In the genomic region with DNA sequence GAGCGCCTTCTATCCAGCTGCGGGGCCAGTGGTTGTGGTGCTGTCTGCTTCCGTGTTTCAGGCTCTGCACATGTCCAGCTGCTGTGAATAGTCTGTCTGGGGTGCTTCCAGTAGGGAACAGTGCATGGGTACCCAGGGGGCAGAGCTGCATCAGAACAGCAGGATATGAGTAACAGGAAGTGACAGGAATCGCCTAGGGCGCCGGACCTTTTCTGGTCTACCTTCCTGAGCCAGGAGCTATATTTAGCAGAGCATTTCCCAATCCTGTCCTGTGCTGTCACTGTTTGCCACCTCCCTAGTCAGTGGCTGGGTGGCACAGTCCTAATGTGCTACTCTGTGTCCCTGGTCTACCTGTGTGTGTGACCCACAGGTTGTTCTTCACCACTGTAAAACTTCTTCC, we compare ENCODE assay signal across 9 mouse cellular contexts. TPM values are rescaled to one million over a fixed set of nuclear protein-coding genes. Genes with fewer than 3 reads are reported as not detected.
DNase-seq lines count a peak whose midpoint lies in the region; ATAC-seq lines count a peak whose summit lies in the region.
"Had no signal": no experiment of that assay in that cellular context is flagged by ENCODE, and none has a peak within 500 bp of the region (broad histone marks: within the 10 kb centered on the region; RNA-seq: fewer than 3 reads in every experiment).

No protein-coding gene starts in this region.

- ATAC-seq in midbrain, embryonic 13.5 days, result no peak

- no peaks in the 10 kb centered on the region for H3K9me3 ChIP-seq in midbrain, embryonic 13.5 days

- WGBS in macrophage (ENCODE audit: missing documents), result 14% methylated on average over 6 of the region's 6 CpGs
- 95% methylated on average over 6 of the region's 6 CpGs for WGBS in midbrain, embryonic 13.5 days

- no peak overlapping the region for H3K4me3 ChIP-seq in macrophage (ENCODE audit: inconsistent target)
- H3K4me3 ChIP-seq in midbrain, embryonic 13.5 days (replicated peaks), result no peak overlapping the region

- H3K4me2 ChIP-seq in midbrain, embryonic 13.5 days (replicated peaks), result no peak overlapping the region

- no peaks in the 10 kb centered on the region for H3K27me3 ChIP-seq in midbrain, embryonic 13.5 days
- H3K27me3 ChIP-seq: CH12.LX had no signal

- H3K4me1 ChIP-seq in midbrain, embryonic 13.5 days (replicated peaks), result no peaks in the 10 kb centered on the region

- peaks cover 15% of the 10 kb centered on the region; the same call in 1 of the 2 replicates for H3K36me3 ChIP-seq in macrophage (ENCODE audit: inconsistent target)
- H3K36me3 ChIP-seq in midbrain, embryonic 13.5 days, result no peaks in the 10 kb centered on the region

- DNase-seq in embryo, embryonic 11 days, result peak; percentile 5
- DNase-seq in embryo, embryonic 10.5 days (ENCODE audit: low spot score), result no peak
- DNase-seq in gastrocnemius, postnatal 25 days, result peak; percentile 69
- DNase-seq in kidney, adult 18-20 months, result peak; percentile 47
- DNase-seq in left cerebral cortex, adult 18-20 months (ENCODE audit: low spot score in 2 of 2), result no peak
- DNase-seq in frontal cortex, postnatal 36 days (ENCODE audit: low spot score in 2 of 2), result no peak

- no peak overlapping the region for H3K9ac ChIP-seq in midbrain, embryonic 13.5 days (replicated peaks)

- peak overlapping the region; percentile 47 for H3K27ac ChIP-seq in macrophage
- no peak overlapping the region for H3K27ac ChIP-seq in midbrain, embryonic 13.5 days

- H3K79me2 ChIP-seq in macrophage (ENCODE audit: inconsistent target), result peaks cover 88% of the 10 kb centered on the region

RNA-seq across cellular contexts. Expression of gene Dgkd, which starts 47.9 kb away (rescaled TPM):
- 10 to 100 TPM; 28.5 to 34.6 TPM for total RNA-seq in gastrocnemius, postnatal 25 days (2021)
- 100 to 1,000 TPM in 20 of 26 experiments, 10 to 100 TPM in 6; 34.5 to 425 (median 135) TPM for total RNA-seq in macrophage (2018; cell fraction: chromatin; rRNA removed)
- 10 to 100 TPM; 22.3 to 84.2 (median 40.3) TPM for total RNA-seq in macrophage (2018; cell fraction: cytosol; rRNA removed)
- total RNA-seq in macrophage (2018; cell fraction: nucleus; rRNA removed), result 100 to 1,000 TPM in 9 of 26 experiments, 10 to 100 TPM in 17; 36.1 to 233 (median 76.6) TPM
- polyA plus RNA-seq in macrophage (2018), result 33.2 to 62.9 TPM (median 58.3 TPM) in 3 replicates
- total RNA-seq in left cerebral cortex, adult 18-20 months (2021), result 10 to 100 TPM; 96.9 to 97.1 TPM
- 41.2 and 43.7 TPM in 2 replicates for polyA plus RNA-seq in midbrain, embryonic 13.5 days (2015; fragmentation: Nextera tagmentation; extraction: Ambion mirVana)

Comparison
In these comparisons a context has a peak if more than half of its experiments do, and no peak if none do; other contexts are left out.
1. DNase-seq: peak in embryo, embryonic 11 days (single experiment), gastrocnemius, postnatal 25 days (single experiment) and kidney, adult 18-20 months (single experiment); none in embryo, embryonic 10.5 days (single experiment), left cerebral cortex, adult 18-20 months (0 of 2) and frontal cortex, postnatal 36 days (0 of 2).